Mouse (Mus musculus): Measurements from ENCODE around the gene Gng5. TPM values are rescaled to one million over a fixed set of nuclear protein-coding genes. Genes with fewer than 3 reads are reported as not detected.

Gene Gng5
- polyA plus RNA-seq, 1 experiment: 342 TPM

DNA sequence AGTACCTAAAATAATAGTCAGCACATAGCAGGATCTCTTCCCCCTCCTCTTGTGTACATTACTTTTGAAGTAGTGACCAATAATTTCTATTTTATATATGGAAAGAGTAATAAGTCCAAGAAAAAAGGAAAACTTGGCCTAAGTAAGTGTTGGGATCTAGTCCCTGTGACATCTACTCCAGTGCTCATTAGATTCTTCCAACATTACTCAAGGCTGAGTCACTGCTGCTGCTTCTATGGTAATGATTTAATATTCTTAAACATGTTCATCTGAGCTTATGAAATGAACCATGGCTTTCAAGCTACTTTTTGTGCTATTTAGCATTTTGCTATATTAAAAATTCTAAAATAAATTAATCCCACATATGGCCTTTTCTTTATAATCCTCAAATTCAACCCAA, 25.9 kb upstream of the Gng5 start:
- no peaks in the 10 kb centered on the region for H3K36me3 ChIP-seq (ENCODE audit: control insufficient read depth, insufficient read depth)
- no peaks in the 10 kb centered on the region for H3K79me2 ChIP-seq (ENCODE audit: control insufficient read depth, insufficient read depth)
- no peaks in the 10 kb centered on the region for H3K27me3 ChIP-seq (ENCODE audit: control insufficient read depth, insufficient read depth, insufficient read length)
- H3ac ChIP-seq (ENCODE audit: control insufficient read depth, insufficient read length, low read depth): no peak overlapping the region
- H3K79me3 ChIP-seq (ENCODE audit: low read depth): no peaks in the 10 kb centered on the region
- TF ChIP-seq MYOG (IDR thresholded peaks at IDR 0.05; ENCODE audit: control insufficient read depth, extremely low read depth, insufficient read length) (no peak), USF1 (IDR thresholded peaks at IDR 0.05; ENCODE audit: low read depth) (no peak), CEBPB (IDR thresholded peaks at IDR 0.05; ENCODE audit: low read depth) (no peak), CTCF (IDR thresholded peaks at IDR 0.05; ENCODE audit: control insufficient read depth, insufficient read depth, insufficient read length) (no peak), MAX (IDR thresholded peaks at IDR 0.05) (no peak)
- H3K4me3 ChIP-seq (ENCODE audit: insufficient read depth, poor library complexity, severe bottlenecking): no peak overlapping the region

DNA sequence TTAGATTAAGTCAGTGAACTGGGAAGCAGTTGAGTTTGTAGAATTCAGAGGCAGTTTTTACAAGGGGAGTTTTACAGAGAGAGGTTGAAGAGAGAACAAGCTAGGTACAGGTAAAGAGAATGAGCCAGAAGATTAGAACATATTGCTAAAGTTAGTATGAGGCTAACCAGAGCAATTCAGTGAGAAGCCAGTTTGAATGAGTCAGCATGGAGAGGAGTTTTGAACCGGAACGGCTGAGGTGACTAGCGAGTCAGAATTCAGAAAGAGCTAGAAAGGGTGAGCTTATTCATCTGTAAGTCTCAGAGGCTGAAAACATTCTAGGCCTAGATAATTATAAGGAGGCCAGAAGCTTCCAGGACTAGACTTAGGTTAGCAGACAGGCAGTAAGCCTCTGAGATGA, 25.2 kb upstream of the Gng5 start:
- Histone ChIP-seq H3K79me3 (ENCODE audit: low read depth) (no peaks in the 10 kb centered on the region), H3K27me3 (ENCODE audit: control insufficient read depth, insufficient read depth, insufficient read length) (no peaks in the 10 kb centered on the region), H3K79me2 (ENCODE audit: control insufficient read depth, insufficient read depth) (no peaks in the 10 kb centered on the region), H3K36me3 (ENCODE audit: control insufficient read depth, insufficient read depth) (no peaks in the 10 kb centered on the region), H3K4me3 (ENCODE audit: insufficient read depth, poor library complexity, severe bottlenecking) (no peak overlapping the region), H3ac (ENCODE audit: control insufficient read depth, insufficient read length, low read depth) (no peak overlapping the region)
- TF ChIP-seq CEBPB (IDR thresholded peaks at IDR 0.05; ENCODE audit: low read depth) (no peak), CTCF (IDR thresholded peaks at IDR 0.05; ENCODE audit: control insufficient read depth, insufficient read depth, insufficient read length) (no peak), MYOD1 (IDR thresholded peaks at IDR 0.05; ENCODE audit: control insufficient read depth, insufficient read length, low read depth) (no peak), MYOG (IDR thresholded peaks at IDR 0.05; ENCODE audit: control insufficient read depth, extremely low read depth, insufficient read length) (no peak), FOSL1 (IDR thresholded peaks at IDR 0.05; ENCODE audit: insufficient read depth, low read length, poor library complexity, severe bottlenecking) (no peak), MAX (IDR thresholded peaks at IDR 0.05) (no peak), USF1 (IDR thresholded peaks at IDR 0.05; ENCODE audit: low read depth) (no peak)

GRCm38 (mm10) chr3:146482044-146482443, 17.6 kb upstream of the Gng5 start:
- Histone ChIP-seq H3K79me2 (ENCODE audit: control insufficient read depth, insufficient read depth) (no peaks in the 10 kb centered on the region), H3K4me3 (ENCODE audit: insufficient read depth, poor library complexity, severe bottlenecking) (no peak overlapping the region), H3K27me3 (ENCODE audit: control insufficient read depth, insufficient read depth, insufficient read length) (no peaks in the 10 kb centered on the region), H3K36me3 (ENCODE audit: control insufficient read depth, insufficient read depth) (no peaks in the 10 kb centered on the region), H3ac (ENCODE audit: control insufficient read depth, insufficient read length, low read depth) (no peak overlapping the region), H3K79me3 (ENCODE audit: low read depth) (no peaks in the 10 kb centered on the region)
- TF ChIP-seq CTCF (IDR thresholded peaks at IDR 0.05; ENCODE audit: control insufficient read depth, insufficient read depth, insufficient read length): no peak
- no peak for TF ChIP-seq MYOG (IDR thresholded peaks at IDR 0.05; ENCODE audit: control insufficient read depth, extremely low read depth, insufficient read length)
- TF ChIP-seq MYOD1 (IDR thresholded peaks at IDR 0.05; ENCODE audit: control insufficient read depth, insufficient read length, low read depth): no peak
- TF ChIP-seq MAX (IDR thresholded peaks at IDR 0.05): no peak
- no peak for TF ChIP-seq CEBPB (IDR thresholded peaks at IDR 0.05; ENCODE audit: low read depth)
- TF ChIP-seq USF1 (IDR thresholded peaks at IDR 0.05; ENCODE audit: low read depth): no peak
- no peak for TF ChIP-seq FOSL1 (IDR thresholded peaks at IDR 0.05; ENCODE audit: insufficient read depth, low read length, poor library complexity, severe bottlenecking)

DNA sequence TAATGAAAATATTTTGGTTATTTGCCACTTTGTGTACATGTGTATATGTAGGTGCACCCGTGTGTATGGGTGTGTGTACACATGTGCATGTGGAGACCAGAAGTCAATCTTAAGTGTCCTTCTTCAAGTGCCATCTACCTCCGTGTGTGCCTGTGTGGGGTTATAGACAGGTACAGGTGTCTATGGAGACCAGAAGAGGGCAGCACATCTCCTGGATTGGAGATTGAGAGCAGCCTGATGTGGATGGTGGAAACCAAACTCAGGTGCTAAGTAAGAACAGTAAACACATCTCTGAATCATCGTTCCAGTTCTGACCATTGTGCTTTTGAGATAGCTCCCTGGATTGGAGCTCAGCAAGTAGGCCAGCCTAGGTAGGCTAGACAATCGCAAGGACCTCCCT, 13.1 kb upstream of the Gng5 start:
- Histone ChIP-seq H3K4me3 (ENCODE audit: insufficient read depth, poor library complexity, severe bottlenecking) (no peak overlapping the region), H3ac (ENCODE audit: control insufficient read depth, insufficient read length, low read depth) (no peak overlapping the region), H3K27me3 (ENCODE audit: control insufficient read depth, insufficient read depth, insufficient read length) (no peaks in the 10 kb centered on the region), H3K79me3 (ENCODE audit: low read depth) (no peaks in the 10 kb centered on the region), H3K79me2 (ENCODE audit: control insufficient read depth, insufficient read depth) (no peaks in the 10 kb centered on the region), H3K36me3 (ENCODE audit: control insufficient read depth, insufficient read depth) (no peaks in the 10 kb centered on the region)
- no peak for TF ChIP-seq USF1 (IDR thresholded peaks at IDR 0.05; ENCODE audit: low read depth)
- no peak for TF ChIP-seq CTCF (IDR thresholded peaks at IDR 0.05; ENCODE audit: control insufficient read depth, insufficient read depth, insufficient read length)
- no peak for TF ChIP-seq MYOG (IDR thresholded peaks at IDR 0.05; ENCODE audit: control insufficient read depth, extremely low read depth, insufficient read length)
- no peak for TF ChIP-seq FOSL1 (IDR thresholded peaks at IDR 0.05; ENCODE audit: insufficient read depth, low read length, poor library complexity, severe bottlenecking)

DNA sequence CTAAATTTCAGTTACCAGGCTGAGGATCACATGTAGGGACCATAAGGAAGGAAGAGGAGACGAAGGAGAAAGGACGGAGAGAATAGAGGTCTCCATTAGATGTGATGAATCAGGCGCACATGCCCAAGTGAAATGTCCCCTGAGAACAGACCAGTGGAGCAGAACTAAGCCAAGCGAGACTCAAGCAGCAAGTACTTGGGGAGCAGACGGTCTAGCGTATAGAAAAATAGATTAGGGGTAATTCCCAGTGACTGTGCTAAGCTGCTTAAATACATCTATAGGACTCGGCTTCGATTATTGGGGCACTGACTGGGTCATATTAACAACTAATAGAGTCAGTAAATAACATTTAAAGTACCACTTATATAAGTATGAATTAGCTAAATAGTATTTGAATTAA, 4.7 kb upstream of the Gng5 start:
- Histone ChIP-seq H3K36me3 (ENCODE audit: control insufficient read depth, insufficient read depth) (no peaks in the 10 kb centered on the region), H3ac (ENCODE audit: control insufficient read depth, insufficient read length, low read depth) (no peak overlapping the region), H3K79me2 (ENCODE audit: control insufficient read depth, insufficient read depth) (peaks cover 2% of the 10 kb centered on the region), H3K4me3 (ENCODE audit: insufficient read depth, poor library complexity, severe bottlenecking) (no peak overlapping the region), H3K27me3 (ENCODE audit: control insufficient read depth, insufficient read depth, insufficient read length) (no peaks in the 10 kb centered on the region), H3K79me3 (ENCODE audit: low read depth) (no peaks in the 10 kb centered on the region)
- TF ChIP-seq MYOD1 (IDR thresholded peaks at IDR 0.05; ENCODE audit: control insufficient read depth, insufficient read length, low read depth): no peak
- no peak for TF ChIP-seq USF1 (IDR thresholded peaks at IDR 0.05; ENCODE audit: low read depth)
- TF ChIP-seq CEBPB (IDR thresholded peaks at IDR 0.05; ENCODE audit: low read depth): no peak
- no peak for TF ChIP-seq FOSL1 (IDR thresholded peaks at IDR 0.05; ENCODE audit: insufficient read depth, low read length, poor library complexity, severe bottlenecking)
- no peak for TF ChIP-seq CTCF (IDR thresholded peaks at IDR 0.05; ENCODE audit: control insufficient read depth, insufficient read depth, insufficient read length)
- TF ChIP-seq MAX (IDR thresholded peaks at IDR 0.05): no peak
- TF ChIP-seq MYOG (IDR thresholded peaks at IDR 0.05; ENCODE audit: control insufficient read depth, extremely low read depth, insufficient read length): no peak

GRCm38 (mm10) chr3:146498989-146499388, 618 bp upstream of the Gng5 start:
- Histone ChIP-seq H3K79me3 (ENCODE audit: low read depth) (peaks cover 40% of the 10 kb centered on the region), H3K79me2 (ENCODE audit: control insufficient read depth, insufficient read depth) (peaks cover 43% of the 10 kb centered on the region), H3ac (ENCODE audit: control insufficient read depth, insufficient read length, low read depth) (peak overlapping the region; percentile 68), H3K4me3 (ENCODE audit: insufficient read depth, poor library complexity, severe bottlenecking) (peak overlapping the region; percentile 81), H3K36me3 (ENCODE audit: control insufficient read depth, insufficient read depth) (peaks cover 16% of the 10 kb centered on the region), H3K27me3 (ENCODE audit: control insufficient read depth, insufficient read depth, insufficient read length) (no peaks in the 10 kb centered on the region)
- no peak for TF ChIP-seq MYOD1 (IDR thresholded peaks at IDR 0.05; ENCODE audit: control insufficient read depth, insufficient read length, low read depth)
- no peak for TF ChIP-seq FOSL1 (IDR thresholded peaks at IDR 0.05; ENCODE audit: insufficient read depth, low read length, poor library complexity, severe bottlenecking)
- TF ChIP-seq MAX (IDR thresholded peaks at IDR 0.05): no peak
